Mouse (Mus musculus) forebrain, embryonic 16.5 days (tissue): ENCODE results near the gene Tut4. TPM values are rescaled to one million over a fixed set of nuclear protein-coding genes. Genes with fewer than 3 reads are reported as not detected.

Experiments
- ATAC-seq: fragments of 200-750 bp; cut with Nextera tagmentation; 2 replicates; pipeline ENCODE4 v1.8.0; 2017; ENCODE audit warnings: mild to moderate bottlenecking, moderate library complexity
- H3K27ac ChIP-seq: fragments of 300-500 bp; sonication (generic); 2 replicates; pipeline ENCODE4 v1.5.1; 2014; ENCODE audit warnings: low read length, control low read depth
- H3K27me3 ChIP-seq: fragments of 300-500 bp; sonication (generic); replicated peaks from 2 replicates; pipeline ENCODE4 v1.6.1; 2014; ENCODE audit warnings: low read length; ENCODE audit not compliant: control insufficient read depth, insufficient read depth
- H3K36me3 ChIP-seq: fragments of 300-500 bp; sonication (generic); 2 replicates; pipeline ENCODE4 v1.6.1; 2014; ENCODE audit not compliant: control insufficient read depth, insufficient read depth
- H3K4me1 ChIP-seq: fragments of 300-500 bp; sonication (generic); replicated peaks from 2 replicates; pipeline ENCODE4 v1.6.1; 2014; ENCODE audit warnings: low read length; ENCODE audit not compliant: control insufficient read depth, insufficient read depth
- H3K4me2 ChIP-seq: fragments of 300-500 bp; sonication (generic); 2 replicates; pipeline ENCODE4 v1.6.1; 2014; ENCODE audit warnings: mild to moderate bottlenecking, low read length, control low read depth
- H3K4me3 ChIP-seq: fragments of 300-500 bp; sonication (generic); replicated peaks from 2 replicates; pipeline ENCODE4 v1.5.1; 2014; ENCODE audit warnings: mild to moderate bottlenecking, low read length, control low read depth
- H3K9ac ChIP-seq: fragments of 300-500 bp; sonication (generic); replicated peaks from 2 replicates; pipeline ENCODE4 v1.6.1; 2014; ENCODE audit warnings: low read depth, low read length, control low read depth
- H3K9me3 ChIP-seq: fragments of 300-500 bp; sonication (generic); 2 replicates; pipeline ENCODE4 v1.6.1; 2016; ENCODE audit warnings: low read length; ENCODE audit not compliant: control insufficient read depth
- WGBS: fragments of 180-500 bp; shearing (Covaris S2); extraction: QIAGEN DNeasy Blood & Tissue Kit; methylation state at CpG from one replicate; pipeline ENCODE4 v1.1.7; 2014; 5-methylcytosine and 5-hydroxymethylcytosine counted together
- polyA plus RNA-seq: library from polyadenylated mRNA; unstranded; fragments of >200 nt; fragmentation: Nextera tagmentation; extraction: Ambion mirVana; gene quantifications from 2 replicates; pipeline ENCODE4 v1.2.1, GENCODE M21; 2015

Tut4 gene
- polyA plus RNA-seq, 1 experiment from 2014 or later = 66.1 TPM

GRCm38 (mm10) chr4:108435646-108436045 is 23.6 kb upstream of the Tut4 start:
- Histone ChIP-seq H3K9ac (no peak overlapping the region), H3K4me1 (peaks cover 9% of the 10 kb centered on the region), H3K27ac (no peak overlapping the region), H3K27me3 (no peaks in the 10 kb centered on the region), H3K4me3 (no peak overlapping the region), H3K36me3 (no peaks in the 10 kb centered on the region), H3K4me2 (no peak overlapping the region), H3K9me3 (no peaks in the 10 kb centered on the region)
- no peak for ATAC-seq
- WGBS = 66% methylated on average over 3 of the region's 3 CpGs

DNA sequence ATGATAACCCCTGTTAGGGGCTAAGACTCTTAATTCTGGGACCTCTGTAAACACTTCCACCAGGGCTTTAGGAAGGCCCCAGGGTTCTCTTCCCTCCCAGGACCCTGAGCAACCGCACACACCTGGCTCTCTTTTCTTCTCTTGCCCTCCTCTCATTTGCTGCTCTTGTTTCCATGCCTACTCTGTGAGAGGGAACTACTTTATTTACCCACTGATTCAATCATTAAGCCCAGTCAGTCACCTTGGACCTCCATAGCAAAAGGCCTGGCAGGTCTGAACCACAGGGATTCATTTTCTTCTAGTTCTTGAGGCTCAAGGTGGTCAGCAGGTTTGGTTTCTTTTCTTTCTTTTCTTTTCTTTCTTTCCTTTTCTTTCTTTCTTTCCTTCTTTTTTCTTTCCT is 23.0 kb upstream of the Tut4 start:
- Histone ChIP-seq H3K4me2 (no peak overlapping the region), H3K9ac (no peak overlapping the region), H3K27ac (no peak overlapping the region), H3K4me3 (no peak overlapping the region), H3K36me3 (no peaks in the 10 kb centered on the region), H3K9me3 (no peaks in the 10 kb centered on the region), H3K27me3 (no peaks in the 10 kb centered on the region), H3K4me1 (peaks cover 6% of the 10 kb centered on the region)
- ATAC-seq = no peak
- WGBS = 78% methylated on average over 1 of the region's 1 CpGs

- Histone ChIP-seq H3K4me2 (no peak overlapping the region), H3K27ac (no peak overlapping the region), H3K27me3 (no peaks in the 10 kb centered on the region), H3K36me3 (no peaks in the 10 kb centered on the region), H3K9ac (no peak overlapping the region), H3K9me3 (no peaks in the 10 kb centered on the region), H3K4me3 (no peak overlapping the region), H3K4me1 (no peaks in the 10 kb centered on the region)
- WGBS = 62% methylated on average over 6 of the region's 6 CpGs
- ATAC-seq = no peak
Measured at GRCm38 (mm10) chr4:108438082-108438840, 21.0 kb upstream of the Tut4 start.

DNA sequence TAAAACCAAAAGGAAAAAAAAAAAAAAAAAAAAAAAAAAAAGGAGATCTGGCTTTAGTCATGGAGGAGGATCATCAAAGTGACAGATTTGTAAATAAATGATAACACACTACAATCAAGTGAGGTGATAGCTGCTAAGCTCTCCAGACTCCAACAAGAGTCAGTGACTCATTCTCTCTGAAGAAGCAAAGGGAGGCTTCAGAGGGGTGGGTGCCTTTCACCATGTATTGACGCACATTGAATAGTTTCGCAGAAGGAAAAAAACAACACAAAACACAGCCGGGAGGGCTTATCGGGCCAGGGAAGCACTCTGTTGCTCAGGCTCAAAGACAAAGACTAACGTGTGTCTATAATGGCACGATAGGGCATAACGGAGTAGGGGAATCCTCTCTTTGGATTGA is 11.1 kb upstream of the Tut4 start:
- ATAC-seq = no peak
- H3K4me2 ChIP-seq = no peak overlapping the region
- no peaks in the 10 kb centered on the region for H3K36me3 ChIP-seq
- 57% methylated on average over 7 of the region's 7 CpGs for WGBS
- H3K4me1 ChIP-seq = no peaks in the 10 kb centered on the region
- no peak overlapping the region for H3K27ac ChIP-seq
- H3K27me3 ChIP-seq = no peaks in the 10 kb centered on the region
- no peak overlapping the region for H3K4me3 ChIP-seq
- no peak overlapping the region for H3K9ac ChIP-seq
- no peaks in the 10 kb centered on the region for H3K9me3 ChIP-seq

DNA sequence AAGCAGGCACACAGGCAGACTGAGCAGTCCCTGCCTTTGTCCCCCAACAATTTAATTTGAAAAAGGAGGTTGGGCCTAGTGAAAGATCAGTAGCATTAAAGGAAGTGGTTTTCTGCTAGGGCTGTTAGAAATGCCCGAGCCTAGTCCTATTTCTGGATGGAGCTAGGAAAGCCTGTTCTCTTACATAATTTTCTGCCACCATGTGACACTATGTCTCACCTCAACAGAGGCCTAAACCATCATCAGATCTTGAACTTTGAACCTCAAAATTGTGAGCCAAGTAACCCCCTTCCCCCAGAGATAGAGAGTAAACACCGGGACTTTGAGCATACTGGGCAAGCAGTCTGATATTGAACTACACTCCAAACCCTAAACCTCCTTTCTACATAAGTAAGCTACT is 3.2 kb upstream of the Tut4 start:
- no peak overlapping the region for H3K9ac ChIP-seq
- H3K27ac ChIP-seq = no peak overlapping the region
- no peaks in the 10 kb centered on the region for H3K27me3 ChIP-seq
- no peak for ATAC-seq
- 81% methylated on average over 2 of the region's 2 CpGs for WGBS
- no peaks in the 10 kb centered on the region for H3K36me3 ChIP-seq
- no peaks in the 10 kb centered on the region for H3K9me3 ChIP-seq
- H3K4me1 ChIP-seq = peaks cover 9% of the 10 kb centered on the region
- no peak overlapping the region for H3K4me2 ChIP-seq
- no peak overlapping the region for H3K4me3 ChIP-seq

GRCm38 (mm10) chr4:108458201-108458741 is 955 bp upstream of the Tut4 start:
- H3K27me3 ChIP-seq = no peaks in the 10 kb centered on the region
- peak overlapping the region; percentile 99 for H3K27ac ChIP-seq
- peaks cover 13% of the 10 kb centered on the region for H3K4me1 ChIP-seq
- H3K4me2 ChIP-seq = peak overlapping the region; percentile 76
- no peak for ATAC-seq
- H3K9me3 ChIP-seq = no peaks in the 10 kb centered on the region
- 35% methylated on average over 5 of the region's 5 CpGs for WGBS
- peak overlapping the region; percentile 99 for H3K4me3 ChIP-seq
- H3K36me3 ChIP-seq = no peaks in the 10 kb centered on the region
- H3K9ac ChIP-seq = peak overlapping the region; percentile 99

DNA sequence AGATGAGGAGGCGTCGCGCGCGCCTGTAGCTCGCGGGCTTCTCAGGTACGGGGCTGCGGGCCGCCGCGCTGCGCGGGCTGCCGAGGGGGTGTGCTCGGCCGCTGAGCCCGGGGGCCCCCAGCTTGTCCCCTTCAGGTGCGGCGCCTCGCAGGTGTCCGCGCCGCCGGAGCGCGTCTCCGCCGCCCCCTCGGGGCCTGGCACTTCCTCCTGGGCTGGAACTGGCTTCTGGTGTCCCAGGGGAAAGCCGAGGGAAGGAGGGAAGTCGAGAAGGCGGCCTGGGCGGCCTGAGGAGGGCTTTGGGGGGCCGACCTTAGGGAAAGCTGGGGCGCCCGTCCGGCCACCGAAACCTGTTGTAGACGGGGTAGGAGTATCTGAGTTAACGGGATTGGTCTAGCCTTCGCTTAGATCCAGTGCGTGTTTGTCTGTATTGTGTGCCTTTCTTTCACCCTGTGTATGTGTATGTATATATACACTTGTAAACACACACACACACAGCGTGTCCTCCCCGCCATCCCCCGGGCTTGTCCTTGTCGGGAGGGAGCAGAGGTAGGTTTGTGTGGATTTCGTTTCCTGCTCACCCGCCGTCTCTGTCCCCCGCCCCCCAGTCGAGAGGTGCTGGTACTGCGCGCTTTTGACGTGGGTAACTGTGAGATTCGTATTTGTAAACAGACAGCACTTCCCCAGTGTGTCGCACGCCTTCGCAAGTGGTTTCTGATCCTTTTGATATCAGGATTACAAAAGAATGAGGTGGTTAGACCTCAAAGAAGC is 1.1 kb downstream of the Tut4 start:
- Histone ChIP-seq H3K4me2 (peak overlapping the region; percentile 60), H3K9me3 (no peaks in the 10 kb centered on the region), H3K36me3 (no peaks in the 10 kb centered on the region), H3K4me3 (peak overlapping the region; percentile 99), H3K27me3 (no peaks in the 10 kb centered on the region), H3K9ac (peak overlapping the region; percentile 99), H3K27ac (peak overlapping the region; percentile 99), H3K4me1 (peaks cover 13% of the 10 kb centered on the region)
- ATAC-seq = peak; percentile 62
- under 1% methylated on average over 59 of the region's 59 CpGs for WGBS

- no peaks in the 10 kb centered on the region for H3K27me3 ChIP-seq
- no peak for ATAC-seq
- 64% methylated on average over 5 of the region's 5 CpGs for WGBS
- no peaks in the 10 kb centered on the region for H3K9me3 ChIP-seq
- peak overlapping the region; percentile 99 for H3K4me3 ChIP-seq
- H3K4me1 ChIP-seq = peaks cover 13% of the 10 kb centered on the region
- peak overlapping the region; percentile 60 for H3K4me2 ChIP-seq
- no peaks in the 10 kb centered on the region for H3K36me3 ChIP-seq
- no peak overlapping the region for H3K27ac ChIP-seq
- no peak overlapping the region for H3K9ac ChIP-seq
Measured at GRCm38 (mm10) chr4:108461262-108461903, 2.2 kb downstream of the Tut4 start.

DNA sequence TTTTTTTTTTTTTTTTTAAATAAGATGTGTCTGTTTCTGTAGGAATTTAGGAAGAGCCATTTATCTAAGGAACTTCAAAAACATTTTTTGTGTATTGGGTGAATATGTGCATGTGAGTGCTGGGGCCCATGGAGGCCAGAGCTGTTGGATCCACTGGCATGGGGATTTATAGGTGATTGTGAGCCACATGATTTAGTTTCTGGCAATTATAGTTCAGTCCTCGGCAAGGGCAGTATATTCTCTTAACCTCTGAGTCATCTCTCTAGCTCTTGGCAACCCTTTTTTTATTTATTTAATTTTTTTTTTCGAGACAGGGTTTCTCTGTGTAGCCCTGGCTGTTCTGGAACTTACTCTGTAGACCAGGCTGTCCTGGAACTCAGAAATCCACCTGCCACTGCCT is 14.4 kb downstream of the Tut4 start:
- no peaks in the 10 kb centered on the region for H3K9me3 ChIP-seq
- 95% methylated on average over 2 of the region's 2 CpGs for WGBS

More for the DNA sequence above, 14.4 kb downstream of the Tut4 start:
- Histone ChIP-seq H3K4me1 (no peaks in the 10 kb centered on the region), H3K9ac (no peak overlapping the region), H3K4me3 (no peak overlapping the region), H3K4me2 (no peak overlapping the region), H3K27me3 (no peaks in the 10 kb centered on the region), H3K36me3 (0 out of 2 replicates have a peak, but pooled peaks cover 3% of the 10 kb centered on the region), H3K27ac (no peak overlapping the region)
- ATAC-seq = no peak
